Mouse (Mus musculus) cerebellum, adult 2 months (tissue): ENCODE measurements around the gene Il17rc. TPM values are rescaled to one million over a fixed set of nuclear protein-coding genes. Genes with fewer than 3 reads are reported as not detected.
A peak's percentile ranks its signal among the peaks of the same experiment; 100 is the strongest.

Experiments used
- DNase-seq, 2 experiments: peaks; one replicate each; pipeline ENCODE4 v3.0.0; 2021
- H3K27ac ChIP-seq: fragments of 200-500 bp; 2 replicates; pipeline ENCODE4 v1.5.1; 2012; ENCODE audit warnings: low read length, control low read depth, inconsistent platforms; ENCODE audit not compliant: insufficient read depth
- H3K27me3 ChIP-seq: fragments of 200-500 bp; 2 replicates; pipeline ENCODE4 v1.6.1; 2012; ENCODE audit warnings: inconsistent platforms, mild to moderate bottlenecking, low read length, moderate library complexity; ENCODE audit not compliant: control insufficient read depth, insufficient read depth
- H3K4me1 ChIP-seq: fragments of 200-500 bp; 2 replicates; pipeline ENCODE4 v1.6.1; 2011; ENCODE audit warnings: low read length; ENCODE audit not compliant: control insufficient read depth, insufficient read depth
- H3K4me3 ChIP-seq: fragments of 200-500 bp; replicated peaks from 2 replicates; pipeline ENCODE3; 2011; ENCODE audit warnings: mild to moderate bottlenecking, low read depth, low read length, control low read depth; ENCODE audit not compliant: insufficient read depth
- CTCF ChIP-seq: fragments of 200-500 bp; IDR thresholded peaks from 2 replicates; pipeline ENCODE4 v1.5.1; 2011; ENCODE audit warnings: low read depth, mild to moderate bottlenecking, control low read depth, low read length, moderate library complexity, borderline replicate concordance; ENCODE audit not compliant: insufficient read depth
- POLR2A ChIP-seq: fragments of 200-500 bp; IDR thresholded peaks from 2 replicates; pipeline ENCODE4 v1.6.1; 2011; ENCODE audit warnings: low read length, control low read depth, borderline replicate concordance; ENCODE audit not compliant: insufficient read depth
- WGBS: fragments of 180-500 bp; shearing (Covaris S2); methylation state at CpG from one replicate; pipeline ENCODE4 v1.1.7; 2018; 5-methylcytosine and 5-hydroxymethylcytosine counted together
- polyA plus RNA-seq: library from polyadenylated mRNA; depleted of rRNA; stranded (reverse); fragments of >200 nt; gene quantifications from 2 replicates; pipeline ENCODE4 v1.2.3, GENCODE M21; 2012; rRNA removed

The Il17rc gene
- 6.6 and 7.5 TPM in 2 replicates for polyA plus RNA-seq

DNA sequence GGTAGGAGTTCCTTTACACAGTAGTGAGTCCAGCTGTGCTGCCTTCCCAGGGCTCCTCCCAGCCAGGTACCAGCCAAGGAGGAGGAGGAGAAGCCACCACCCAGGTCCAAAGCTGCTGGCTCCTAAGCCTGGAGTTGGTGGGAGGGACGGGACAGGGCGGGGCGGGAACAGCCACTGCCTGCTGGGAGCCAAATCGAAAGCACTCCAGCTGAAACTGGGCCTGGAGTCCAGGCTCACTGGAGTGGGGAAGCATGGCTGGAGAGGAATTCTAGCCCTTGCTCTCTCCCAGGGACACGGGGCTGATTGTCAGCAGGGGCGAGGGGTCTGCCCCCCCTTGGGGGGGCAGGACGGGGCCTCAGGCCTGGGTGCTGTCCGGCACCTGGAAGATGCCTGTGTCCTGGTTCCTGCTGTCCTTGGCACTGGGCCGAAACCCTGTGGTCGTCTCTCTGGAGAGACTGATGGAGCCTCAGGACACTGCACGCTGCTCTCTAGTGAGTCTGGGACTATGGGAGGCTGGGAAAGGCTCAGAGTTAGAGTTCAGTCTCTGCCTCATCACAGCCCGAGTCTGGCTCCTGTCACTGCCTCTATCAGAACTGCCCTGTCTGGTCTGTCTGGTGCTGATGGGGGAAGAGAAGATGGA, at the start of gene Il17rc:
Gene Il17rc, plus strand, starts transcription at position 131 of the 640 bp plus-strand sequence.
- no peak within 1 kb of the TSS for H3K27ac ChIP-seq
- 18% methylated on average over 11 of the region's 12 CpGs for WGBS
- no peaks in the 10 kb centered on the region for H3K27me3 ChIP-seq
- peaks cover 12% of the 10 kb centered on the region; the same call in 1 of the 2 replicates for H3K4me1 ChIP-seq
- no peak within 1 kb of the TSS for H3K4me3 ChIP-seq
- DNase-seq: peak in 1 of 2 experiments; percentile 30
- TF ChIP-seq POLR2A: no peak
- TF ChIP-seq CTCF: no peak

DNA sequence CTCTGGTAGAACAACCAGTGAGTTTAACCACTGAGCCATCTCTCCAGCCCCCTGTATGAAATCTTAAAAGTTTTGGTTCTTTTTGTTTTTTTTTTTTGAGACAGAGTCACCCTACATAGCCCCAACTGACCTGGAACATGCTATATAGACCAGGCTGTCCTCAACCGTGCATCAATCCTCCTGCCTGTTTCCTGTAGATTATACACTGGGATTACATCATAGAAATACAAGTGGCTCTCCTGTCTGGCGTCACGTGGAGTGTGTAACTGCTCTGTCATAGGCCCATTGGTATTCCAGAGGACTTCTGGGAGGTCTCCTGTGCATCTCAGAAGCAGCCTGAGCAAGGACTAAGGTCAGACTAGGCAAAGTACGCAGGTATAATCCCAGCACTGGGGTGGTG, 48.2 kb upstream of the Il17rc start:
- no peak for DNase-seq
- no peaks in the 10 kb centered on the region for H3K27me3 ChIP-seq
- WGBS: 80% methylated on average over 4 of the region's 4 CpGs
- TF ChIP-seq CTCF (no peak), POLR2A (no peak)
- H3K27ac ChIP-seq: no peak overlapping the region
- peaks cover 4% of the 10 kb centered on the region; the same call in 1 of the 2 replicates for H3K4me1 ChIP-seq
- H3K4me3 ChIP-seq: no peak overlapping the region

DNA sequence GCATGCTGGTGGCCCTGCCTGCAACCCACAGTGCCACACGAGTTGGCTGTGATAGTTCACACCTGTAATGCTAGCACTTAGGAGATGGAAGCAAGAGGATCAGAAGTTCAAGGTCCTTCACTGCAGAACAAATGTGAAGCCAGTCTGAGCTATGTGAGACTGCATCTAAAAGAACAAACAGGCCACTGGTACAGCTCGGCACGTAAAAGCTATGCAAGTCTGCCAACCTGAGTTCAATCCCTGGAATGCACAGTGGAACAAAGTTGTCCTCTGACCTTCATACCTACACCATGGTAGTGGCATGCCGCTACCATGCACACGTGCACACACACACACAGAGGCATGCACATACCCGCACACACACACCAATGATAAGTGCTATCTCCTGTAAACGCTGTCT, 47.0 kb upstream of the Il17rc start:
- no peak overlapping the region for H3K27ac ChIP-seq
- no peaks in the 10 kb centered on the region for H3K4me1 ChIP-seq
- no peaks in the 10 kb centered on the region for H3K27me3 ChIP-seq
- no peak for DNase-seq
- no peak overlapping the region for H3K4me3 ChIP-seq
- TF ChIP-seq CTCF: no peak
- TF ChIP-seq POLR2A: no peak
- 85% methylated on average over 7 of the region's 7 CpGs for WGBS

DNA sequence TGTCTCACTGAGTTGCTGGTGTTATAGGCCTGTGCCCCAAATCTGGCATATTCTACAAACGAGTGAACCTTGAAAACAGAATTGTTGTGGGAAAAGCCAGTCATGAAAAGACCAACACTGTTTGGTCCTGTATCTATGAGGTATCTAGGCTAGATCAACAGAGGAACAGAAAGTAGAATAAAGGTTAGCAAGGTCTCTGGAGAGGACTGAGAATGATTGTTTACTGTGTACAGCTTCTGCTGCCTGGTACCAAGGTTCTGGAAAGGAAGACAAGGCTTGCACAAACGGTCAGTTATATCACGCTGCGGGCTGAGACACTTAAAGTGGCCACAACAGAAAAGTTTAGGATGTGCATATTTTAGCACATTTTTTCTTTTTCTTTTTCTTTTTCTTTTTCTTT, 44.5 kb upstream of the Il17rc start:
- WGBS: 87% methylated on average over 4 of the region's 4 CpGs
- Histone ChIP-seq H3K4me3 (no peak overlapping the region), H3K27ac (no peak overlapping the region)

DNA sequence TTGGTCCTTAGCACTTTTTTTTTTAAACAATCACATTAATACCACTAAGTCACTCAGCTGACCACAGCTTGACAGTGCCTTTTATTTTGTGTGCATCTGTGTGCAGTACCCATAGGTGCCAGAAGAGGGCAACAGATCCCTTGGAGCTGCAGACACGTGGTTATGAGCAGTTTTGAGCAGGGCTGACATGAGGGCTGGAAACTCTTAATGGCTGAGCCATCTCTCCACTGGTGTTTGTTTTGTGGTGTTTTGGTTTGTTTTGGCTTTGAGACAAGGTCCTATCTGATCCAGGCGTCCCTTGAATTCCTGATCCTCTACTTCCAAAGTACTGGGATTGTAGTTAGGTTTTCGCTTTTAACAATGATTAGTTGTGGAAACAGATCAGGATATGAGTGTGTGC, 43.8 kb upstream of the Il17rc start:
- Histone ChIP-seq H3K4me3 (no peak overlapping the region), H3K27ac (no peak overlapping the region), H3K4me1 (no peaks in the 10 kb centered on the region), H3K27me3 (no peaks in the 10 kb centered on the region)
- WGBS: 64% methylated on average over 3 of the region's 3 CpGs
- TF ChIP-seq CTCF: peak; percentile 52; the same call in 1 of the 2 replicates
- TF ChIP-seq POLR2A: no peak
- DNase-seq: no peak

More for the DNA sequence above, 44.5 kb upstream of the Il17rc start:
- no peak for TF ChIP-seq CTCF
- no peak for TF ChIP-seq POLR2A
- Histone ChIP-seq H3K4me1 (no peaks in the 10 kb centered on the region), H3K27me3 (no peaks in the 10 kb centered on the region)
- no peak for DNase-seq

DNA sequence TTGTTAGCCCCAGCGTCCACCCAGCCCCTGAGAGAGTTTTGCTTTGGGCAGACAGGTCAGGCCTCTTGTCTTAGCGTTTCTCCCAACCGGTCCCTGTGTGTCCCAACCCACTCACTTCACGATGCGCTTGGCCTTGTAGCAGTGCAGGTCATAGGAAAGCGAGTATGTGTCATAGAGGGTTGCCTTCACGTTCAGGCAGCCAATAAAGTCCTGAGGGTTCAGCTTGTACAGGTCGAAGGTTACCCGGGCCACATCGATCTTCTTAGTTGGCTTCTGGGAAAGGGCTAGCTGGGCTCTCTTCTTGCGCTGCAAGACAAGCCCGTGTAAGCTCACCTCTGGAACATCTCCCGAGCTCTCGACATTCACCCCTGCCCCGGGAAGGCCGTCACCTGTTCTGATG, 43.2 kb upstream of the Il17rc start:
- no peak overlapping the region for H3K4me3 ChIP-seq
- TF ChIP-seq POLR2A (no peak), CTCF (no peak)
- 94% methylated on average over 16 of the region's 16 CpGs for WGBS
- H3K27ac ChIP-seq: no peak overlapping the region
- DNase-seq: no peak
- H3K27me3 ChIP-seq: no peaks in the 10 kb centered on the region
- no peaks in the 10 kb centered on the region for H3K4me1 ChIP-seq

DNA sequence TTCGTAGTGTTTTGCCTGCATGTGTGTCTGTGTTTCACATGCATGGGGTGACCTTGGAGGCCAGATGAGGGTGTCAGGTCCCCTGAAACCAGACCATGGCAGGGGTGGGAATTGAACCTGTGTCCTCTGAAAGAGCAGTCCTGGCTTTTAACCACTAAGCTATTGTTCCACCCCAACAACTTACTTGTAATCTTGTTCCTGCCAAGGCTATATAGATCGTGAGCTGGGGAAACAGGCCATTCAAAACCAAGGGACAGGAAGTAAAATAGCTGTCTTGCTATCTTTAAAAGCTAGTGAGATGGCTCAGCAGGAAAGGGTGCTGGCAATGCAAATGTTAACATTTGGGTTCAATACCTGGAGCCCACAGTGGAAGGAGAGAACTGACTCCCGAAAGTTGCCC, 41.3 kb upstream of the Il17rc start:
- 73% methylated on average over 3 of the region's 3 CpGs for WGBS
- Histone ChIP-seq H3K27me3 (no peaks in the 10 kb centered on the region), H3K4me1 (no peaks in the 10 kb centered on the region), H3K4me3 (no peak overlapping the region), H3K27ac (no peak overlapping the region)
- DNase-seq: no peak
- no peak for TF ChIP-seq POLR2A
- TF ChIP-seq CTCF: no peak

DNA sequence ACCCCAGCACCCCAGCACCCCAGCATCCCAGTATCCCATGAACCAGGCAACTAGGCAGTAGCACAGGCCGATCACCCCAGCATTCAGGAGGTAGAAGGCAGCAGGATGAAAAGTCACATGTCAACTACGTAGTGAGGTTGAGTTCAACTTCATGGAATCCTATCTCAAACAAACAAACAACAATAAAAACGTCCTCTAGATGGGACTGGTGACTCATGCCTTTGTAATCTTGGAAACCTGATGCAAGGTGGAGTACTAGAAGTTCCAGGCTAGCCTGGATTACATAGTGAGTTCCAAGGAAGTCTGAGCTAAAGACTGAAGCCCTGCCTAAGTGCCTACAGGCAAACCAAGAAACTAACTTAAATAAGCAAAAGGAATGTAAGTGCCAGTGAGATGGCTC, 40.4 kb upstream of the Il17rc start:
- no peak overlapping the region for H3K4me3 ChIP-seq
- no peak overlapping the region for H3K27ac ChIP-seq
- WGBS: 62% methylated on average over 3 of the region's 3 CpGs
- TF ChIP-seq POLR2A (no peak), CTCF (no peak)
- no peaks in the 10 kb centered on the region for H3K27me3 ChIP-seq
- DNase-seq: no peak
- H3K4me1 ChIP-seq: no peaks in the 10 kb centered on the region

DNA sequence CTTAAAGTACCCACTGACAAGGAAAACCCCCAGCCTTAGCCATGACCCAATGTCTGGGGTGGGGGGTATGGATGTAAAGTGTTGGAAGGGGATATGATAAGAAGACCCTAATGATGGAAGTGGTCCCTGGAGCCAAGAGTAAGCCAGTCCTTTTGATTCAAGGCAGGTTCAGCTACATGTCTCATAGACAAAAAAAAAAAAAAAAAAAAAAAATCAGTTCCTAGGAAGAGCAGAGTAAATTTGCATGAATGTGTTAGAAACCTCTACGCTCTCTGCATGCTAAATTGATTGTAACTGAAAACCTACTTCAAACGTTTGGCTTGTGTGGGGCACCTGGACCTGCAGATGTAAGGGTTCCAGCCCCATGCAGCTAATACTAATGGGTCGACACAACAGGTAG, 39.4 kb upstream of the Il17rc start:
- WGBS: 62% methylated on average over 3 of the region's 3 CpGs

More for the DNA sequence above, 39.4 kb upstream of the Il17rc start:
- Histone ChIP-seq H3K27ac (no peak overlapping the region), H3K4me3 (no peak overlapping the region), H3K4me1 (no peaks in the 10 kb centered on the region), H3K27me3 (no peaks in the 10 kb centered on the region)
- no peak for DNase-seq
- no peak for TF ChIP-seq CTCF
- TF ChIP-seq POLR2A: no peak
